In genomic region chr9:107448805-107449517, GRCm38 (mm10) we compare ENCODE assay signal across 15 mouse cellular contexts. TPM values are rescaled to one million over a fixed set of nuclear protein-coding genes. Genes with fewer than 3 reads are reported as not detected.
A peak's percentile ranks its signal among the peaks of the same experiment; 100 is the strongest.
DNase-seq lines count a peak whose midpoint lies in the region; ATAC-seq and TF ChIP-seq lines count a peak whose summit lies in the region.
"Had no signal": no experiment of that assay in that cellular context is flagged by ENCODE, and none has a peak within 500 bp of the region (broad histone marks: within the 10 kb centered on the region; RNA-seq: fewer than 3 reads in every experiment).

No protein-coding gene starts in this region.

- no peaks in the 10 kb centered on the region for H3K36me3 ChIP-seq in kidney, embryonic 15.5 days
- no peaks in the 10 kb centered on the region for H3K36me3 ChIP-seq in E14TG2a.4 (ENCODE audit: insufficient read depth, low read length)
- no peaks in the 10 kb centered on the region for H3K36me3 ChIP-seq in hindbrain, embryonic 12.5 days
- H3K36me3 ChIP-seq in midbrain, embryonic 15.5 days (replicated peaks): no peaks in the 10 kb centered on the region
- H3K36me3 ChIP-seq: heart, embryonic 12.5 days had no signal

- H3K9ac ChIP-seq in kidney, embryonic 15.5 days: no peak overlapping the region
- peak overlapping the region; percentile 18; the same call in 1 of the 2 replicates for H3K9ac ChIP-seq in hindbrain, embryonic 12.5 days
- no peak overlapping the region for H3K9ac ChIP-seq in midbrain, embryonic 15.5 days
- H3K9ac ChIP-seq: heart, embryonic 12.5 days had no signal

- DNase-seq in kidney, postnatal 25 days: no peak
- DNase-seq in ovary, postnatal 36 days (ENCODE audit: low spot score): no peak
- DNase-seq: adrenal gland, adult 2 months; cerebellum, adult 11 months; gastrocnemius, postnatal 10 days; layer of hippocampus, adult 9-11 months; lung, adult 2 months; thymus, postnatal 36 days had no signal

- no peak for TF ChIP-seq CTCF in E14TG2a.4 (conservative IDR thresholded peaks at IDR 0.05; ENCODE audit: low read length)

- peak; percentile 77 for ATAC-seq in kidney, embryonic 15.5 days (replicated peaks; ENCODE audit: low FRiP score)
- no peak for ATAC-seq in hindbrain, embryonic 12.5 days (ENCODE audit: low FRiP score)
- ATAC-seq in midbrain, embryonic 15.5 days (replicated peaks): no peak
- no peak for ATAC-seq in inflammation-experienced regulatory T-cells, adult 6 months
- ATAC-seq: Patski had no signal

- H3K4me3 ChIP-seq in kidney, embryonic 15.5 days (replicated peaks): no peak overlapping the region
- H3K4me3 ChIP-seq in E14TG2a.4 (replicated peaks; ENCODE audit: low read length): 0 out of 2 replicates have a peak overlapping the region, but pooled peaks have one; percentile 32
- H3K4me3 ChIP-seq in hindbrain, embryonic 12.5 days: no peak overlapping the region
- no peak overlapping the region for H3K4me3 ChIP-seq in midbrain, embryonic 15.5 days
- H3K4me3 ChIP-seq: heart, embryonic 12.5 days had no signal

- H3K4me1 ChIP-seq in kidney, embryonic 15.5 days: peaks cover 46% of the 10 kb centered on the region
- H3K4me1 ChIP-seq in E14TG2a.4 (replicated peaks; ENCODE audit: low read depth, low read length): peaks cover 44% of the 10 kb centered on the region
- H3K4me1 ChIP-seq in hindbrain, embryonic 12.5 days: peaks cover 64% of the 10 kb centered on the region
- peaks cover 31% of the 10 kb centered on the region for H3K4me1 ChIP-seq in midbrain, embryonic 15.5 days

- H3K9me3 ChIP-seq in kidney, embryonic 15.5 days (replicated peaks): no peaks in the 10 kb centered on the region
- H3K9me3 ChIP-seq in E14TG2a.4 (ENCODE audit: low read length): no peaks in the 10 kb centered on the region
- H3K9me3 ChIP-seq in hindbrain, embryonic 12.5 days (replicated peaks): no peaks in the 10 kb centered on the region
- H3K9me3 ChIP-seq in midbrain, embryonic 15.5 days: no peaks in the 10 kb centered on the region
- H3K9me3 ChIP-seq: heart, embryonic 12.5 days had no signal

- H3K27me3 ChIP-seq in kidney, embryonic 15.5 days: peaks cover 10% of the 10 kb centered on the region
- H3K27me3 ChIP-seq in E14TG2a.4 (ENCODE audit: insufficient read depth, low read length): peaks cover 26% of the 10 kb centered on the region
- no peaks in the 10 kb centered on the region for H3K27me3 ChIP-seq in hindbrain, embryonic 12.5 days
- H3K27me3 ChIP-seq in midbrain, embryonic 15.5 days (replicated peaks): no peaks in the 10 kb centered on the region

- H3K4me2 ChIP-seq in kidney, embryonic 15.5 days: no peak overlapping the region
- no peak overlapping the region for H3K4me2 ChIP-seq in hindbrain, embryonic 12.5 days (replicated peaks)
- no peak overlapping the region for H3K4me2 ChIP-seq in midbrain, embryonic 15.5 days
- H3K4me2 ChIP-seq: heart, embryonic 12.5 days had no signal

- 39% methylated on average over 22 of the region's 22 CpGs for WGBS in kidney, embryonic 15.5 days
- WGBS in hindbrain, embryonic 12.5 days: 51% methylated on average over 22 of the region's 22 CpGs
- WGBS in midbrain, embryonic 15.5 days: 44% methylated on average over 22 of the region's 22 CpGs

- peak overlapping the region; percentile 43; the same call in 1 of the 2 replicates for H3K27ac ChIP-seq in kidney, embryonic 15.5 days
- peak overlapping the region; percentile 52; the same call in 1 of the 2 replicates for H3K27ac ChIP-seq in hindbrain, embryonic 12.5 days
- H3K27ac ChIP-seq in midbrain, embryonic 15.5 days: peak overlapping the region; percentile 56; the same call in 1 of the 2 replicates

RNA-seq across cellular contexts. Expression of gene Cacna2d2, which starts 49.5 kb away (rescaled TPM):
- polyA plus RNA-seq in kidney, embryonic 15.5 days (2015; fragmentation: Nextera tagmentation; extraction: Ambion mirVana): 0.84 and 0.93 TPM in 2 replicates
- 4.6 and 4.7 TPM in 2 replicates for polyA plus RNA-seq in hindbrain, embryonic 12.5 days (2016; fragmentation: Nextera tagmentation; extraction: Ambion mirVana)
- polyA plus RNA-seq in midbrain, embryonic 15.5 days (2015; fragmentation: Nextera tagmentation; extraction: Ambion mirVana): 10.2 and 10.3 TPM in 2 replicates
- under 1 TPM in 2 of 3 experiments, not detected in 1; 0.19 to 0.44 TPM for polyA plus RNA-seq in inflammation-experienced regulatory T-cells, adult 6 months (2017; shearing (Covaris generic))
